Mouse (Mus musculus) gastrocnemius, adult 2 months (tissue): ENCODE data around the gene Tefm. TPM values are rescaled to one million over a fixed set of nuclear protein-coding genes. Genes with fewer than 3 reads are reported as not detected.

Experiments used
- DNase-seq: peaks from one replicate; pipeline ENCODE4 v3.0.0; 2022
- H3K27ac ChIP-seq: fragments of 200-600 bp; 2 replicates; pipeline ENCODE4 v1.8.1; 2022; ENCODE audit warnings: mild to moderate bottlenecking
- H3K4me3 ChIP-seq: fragments of 200-600 bp; 2 replicates; pipeline ENCODE4 v1.8.1; 2022; ENCODE audit warnings: mild to moderate bottlenecking, moderate library complexity
- CTCF ChIP-seq: fragments of 200-600 bp; IDR thresholded peaks from 2 replicates; pipeline ENCODE4 v1.8.1; 2022; ENCODE audit warnings: antibody characterized with exemption, mild to moderate bottlenecking, moderate library complexity
- intact Hi-C: fragments of 180-260 bp; cut with DNase I; formaldehyde crosslinking; loops from one replicate; pipeline ENCODE4 v1.15.1; 2025
- total RNA-seq, 2 experiments: library from RNA; stranded (reverse); gene quantifications; 2 replicates each; pipeline ENCODE4 v1.2.3; 2021

The Tefm gene
- total RNA-seq, 2 experiments from 2014 or later: 18.6 to 24.1 TPM

- intact Hi-C loops: no loop called here
- DNase-seq: no peak
- no peak for TF ChIP-seq CTCF
- no peak overlapping the region for H3K27ac ChIP-seq
- no peak overlapping the region for H3K4me3 ChIP-seq
These were observed 7.2 kb downstream of the Tefm start for GRCm38 (mm10) chr11:80134744-80135143.

DNA sequence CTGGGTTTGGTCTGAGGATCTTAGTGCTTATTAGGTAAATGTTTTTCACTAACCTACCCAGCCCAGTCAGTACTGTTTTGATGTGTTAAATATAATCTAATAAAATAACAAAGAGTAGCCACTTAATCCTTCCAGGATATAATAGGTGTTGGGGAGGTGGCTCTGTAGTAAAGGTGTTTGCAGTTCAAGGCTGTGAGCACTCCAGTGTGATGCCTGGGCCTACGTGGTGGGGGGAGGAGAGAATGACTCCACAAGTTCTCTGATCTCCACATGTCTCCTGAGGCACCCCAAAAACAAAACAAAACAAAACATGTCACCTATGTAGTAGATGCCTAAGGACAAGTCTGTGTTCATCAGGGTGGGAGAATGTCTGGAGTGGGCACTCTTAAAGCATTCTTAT, 9.9 kb downstream of the Tefm start:
- intact Hi-C loops: no loop called here
- TF ChIP-seq CTCF: no peak

DNA sequence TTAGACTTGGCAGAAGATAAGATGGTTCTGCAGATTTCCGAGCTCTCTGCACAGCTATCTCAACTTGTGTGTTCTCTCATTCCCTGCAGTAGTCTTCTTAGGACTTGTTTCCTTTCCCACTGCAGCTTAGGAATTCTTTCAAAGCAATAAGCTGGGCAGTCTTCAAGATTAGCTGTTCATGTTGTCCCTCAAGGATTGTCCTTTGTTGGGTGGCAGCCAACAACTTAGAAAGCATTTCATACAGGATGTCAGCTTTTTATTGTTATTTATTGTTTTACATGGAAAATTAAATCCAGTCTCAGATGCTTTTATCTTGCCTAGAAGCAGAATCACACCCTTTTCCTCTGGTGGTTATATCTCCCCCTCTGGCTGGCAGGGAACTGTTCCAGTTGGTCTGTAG, 25.6 kb downstream of the Tefm start:
- intact Hi-C loops: no loop called here
- Histone ChIP-seq H3K27ac (no peak overlapping the region), H3K4me3 (no peak overlapping the region)
- no peak for DNase-seq
- no peak for TF ChIP-seq CTCF

More for the DNA sequence above, 9.9 kb downstream of the Tefm start:
- no peak for DNase-seq
- Histone ChIP-seq H3K27ac (no peak overlapping the region), H3K4me3 (no peak overlapping the region)

DNA sequence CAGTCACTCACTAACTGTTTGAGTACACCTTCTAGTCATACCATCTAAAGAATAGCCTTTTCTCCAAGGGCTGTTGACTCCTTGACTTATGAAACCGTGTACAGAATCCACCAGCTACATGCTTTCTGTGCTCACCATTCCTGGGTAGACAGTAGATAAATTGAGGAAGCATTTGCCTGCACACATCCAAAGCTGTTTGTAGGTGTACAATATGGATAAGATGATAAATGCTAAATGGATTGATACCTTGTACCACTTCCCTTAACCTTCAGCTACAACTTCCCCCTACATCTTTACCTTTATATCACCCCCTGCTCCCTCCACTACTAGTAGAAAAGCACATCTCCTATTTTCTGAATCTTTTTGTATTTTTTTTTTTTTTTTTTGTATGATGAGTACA, 37.6 kb downstream of the Tefm start:
- TF ChIP-seq CTCF: no peak
- Histone ChIP-seq H3K27ac (no peak overlapping the region), H3K4me3 (no peak overlapping the region)
- no peak for DNase-seq
- intact Hi-C loops: no loop called here

- no peak for DNase-seq
- no peak overlapping the region for H3K4me3 ChIP-seq
- intact Hi-C loops: no loop called here
- no peak overlapping the region for H3K27ac ChIP-seq
- TF ChIP-seq CTCF: no peak
These were observed 40.7 kb downstream of the Tefm start for GRCm38 (mm10) chr11:80101298-80101697.

- no peak for DNase-seq
- H3K27ac ChIP-seq: no peak overlapping the region
- H3K4me3 ChIP-seq: no peak overlapping the region
- intact Hi-C loops: no loop called here
- no peak for TF ChIP-seq CTCF
These were observed 43.4 kb downstream of the Tefm start for GRCm38 (mm10) chr11:80098444-80099056.

- intact Hi-C loops: no loop called here
- Histone ChIP-seq H3K4me3 (no peak overlapping the region), H3K27ac (no peak overlapping the region)
- DNase-seq: no peak
- no peak for TF ChIP-seq CTCF
These were observed 51.3 kb downstream of the Tefm start for GRCm38 (mm10) chr11:80090555-80091164.

GRCm38 (mm10) chr11:80089817-80090214, 52.2 kb downstream of the Tefm start:
- Histone ChIP-seq H3K4me3 (peak overlapping the region; percentile 76), H3K27ac (peak overlapping the region; percentile 81)
- intact Hi-C loops: loop anchor here (5.0 kb wide), 1 partner anchor 107 kb away; no protein-coding TSS in a partner anchor
- no peak for DNase-seq
- no peak for TF ChIP-seq CTCF

GRCm38 (mm10) chr11:80088917-80089816, 52.8 kb downstream of the Tefm start, which contains the start of gene Atad5:
Gene Atad5, plus strand, starts transcription at chr11:80089400.
- H3K4me3 ChIP-seq: peak within 1 kb of the TSS; percentile 76
- peak; percentile 93 for DNase-seq
- TF ChIP-seq CTCF: no peak
- intact Hi-C loops: loop anchor here (5.0 kb wide), 1 partner anchor 108 kb away; no protein-coding TSS in a partner anchor
- H3K27ac ChIP-seq: peak within 1 kb of the TSS; percentile 81

GRCm38 (mm10) chr11:80086844-80087243, 55.1 kb downstream of the Tefm start:
- intact Hi-C loops: loop anchor here (5.0 kb wide), 1 partner anchor 110 kb away; no protein-coding TSS in a partner anchor
- peak; percentile 82 for DNase-seq
- TF ChIP-seq CTCF: peak; percentile 88
- Histone ChIP-seq H3K4me3 (no peak overlapping the region), H3K27ac (no peak overlapping the region)

Other genes starting within 250 kb of the Tefm start
- 10 to 100 TPM; 30.2 to 31.2 TPM for gene Utp6, start 179.8 kb downstream of the Tefm start, total RNA-seq
- 10 to 100 TPM; 18.6 to 24.2 TPM for gene Suz12, start 149.1 kb downstream of the Tefm start, total RNA-seq
- gene Crlf3, start 61.2 kb downstream of the Tefm start, total RNA-seq: 1 to 10 TPM; 4.1 to 6.6 TPM
- under 1 TPM; 0.74 to 0.81 TPM for gene Atad5, start 52.8 kb downstream of the Tefm start, total RNA-seq
- gene Adap2, start 11.9 kb upstream of the Tefm start, total RNA-seq: 1 to 10 TPM; 4.2 to 4.7 TPM
- gene Rnf135, start 41.7 kb upstream of the Tefm start, total RNA-seq: 1 to 10 TPM; 2.2 to 2.4 TPM
- 10 to 100 TPM; 43.6 to 45.3 TPM for gene Rhot1, start 66.8 kb upstream of the Tefm start, total RNA-seq
- 1 to 10 TPM; 3.9 to 7.6 TPM for gene Rhbdl3, start 158.7 kb upstream of the Tefm start, total RNA-seq
- gene 5730455P16Rik, start 235.9 kb upstream of the Tefm start, total RNA-seq: 10 to 100 TPM; 36.4 to 37.9 TPM
- 10 to 100 TPM; 60.9 to 61.1 TPM for gene Zfp207, start 241.1 kb upstream of the Tefm start, total RNA-seq